Comparison of ENCODE assay signal across 8 mouse cellular contexts in genomic region chr19:55253239-55253569, GRCm38 (mm10). TPM values are rescaled to one million over a fixed set of nuclear protein-coding genes. Genes with fewer than 3 reads are reported as not detected.
DNase-seq lines count a peak whose midpoint lies in the region; ATAC-seq and TF ChIP-seq lines count a peak whose summit lies in the region.

No protein-coding gene starts in this region.

- ATAC-seq in limb, embryonic 14.5 days (ENCODE audit: low FRiP score, low read depth), result no peak
- peak; percentile 31; the same call in 1 of the 2 replicates for ATAC-seq in neural tube, embryonic 14.5 days (ENCODE audit: low read depth)
- ATAC-seq in cerebellum, adult (ENCODE audit: insufficient number of reproducible peaks, low FRiP score, low TSS enrichment), result no peak; the same call in 1 of the 2 replicates

- intact Hi-C loops in gastrocnemius, postnatal 14 days (cut with DNase I; ENCODE audit: low total_unique reads), result no loop called here

- peak overlapping the region; percentile 54 for H3K4me3 ChIP-seq in limb, embryonic 14.5 days (replicated peaks; ENCODE audit: low read length)
- peak overlapping the region; percentile 51 for H3K4me3 ChIP-seq in neural tube, embryonic 14.5 days (ENCODE audit: low read depth, low read length)

- H3K4me2 ChIP-seq in limb, embryonic 14.5 days (replicated peaks; ENCODE audit: low read depth, low read length, severe bottlenecking), result peak overlapping the region; percentile 70
- H3K4me2 ChIP-seq in neural tube, embryonic 14.5 days (ENCODE audit: low read depth, low read length), result peak overlapping the region; percentile 87

- H3K9me3 ChIP-seq in limb, embryonic 14.5 days (ENCODE audit: control insufficient read depth, low read length), result no peaks in the 10 kb centered on the region
- H3K9me3 ChIP-seq in neural tube, embryonic 14.5 days (ENCODE audit: control insufficient read depth, low read length), result no peaks in the 10 kb centered on the region

- TF ChIP-seq POLR2A in limb, embryonic 14.5 days (IDR thresholded peaks at IDR 0.05; ENCODE audit: borderline replicate concordance, extremely low read depth, insufficient read depth, insufficient read length), result no peak

- H3K27ac ChIP-seq in limb, embryonic 14.5 days (replicated peaks; ENCODE audit: low read depth, low read length), result no peak overlapping the region
- no peak overlapping the region for H3K27ac ChIP-seq in neural tube, embryonic 14.5 days (ENCODE audit: low read depth, low read length)

- WGBS in limb, embryonic 14.5 days, result 5% methylated on average over 9 of the region's 9 CpGs
- WGBS in neural tube, embryonic 14.5 days, result 4% methylated on average over 9 of the region's 9 CpGs

- no peaks in the 10 kb centered on the region for H3K36me3 ChIP-seq in limb, embryonic 14.5 days (ENCODE audit: control insufficient read depth, insufficient read depth, low read length)
- no peaks in the 10 kb centered on the region for H3K36me3 ChIP-seq in neural tube, embryonic 14.5 days (ENCODE audit: control insufficient read depth, insufficient read depth, low read length)

- peak; percentile 9 for DNase-seq in gastrocnemius, adult 18-20 months (ENCODE audit: low spot score)
- DNase-seq in gastrocnemius, postnatal 14 days, result no peak
- peak; percentile 31 for DNase-seq in thymus, postnatal 0 days (ENCODE audit: low spot score)
- DNase-seq in thymus, postnatal 36 days, result no peak
- no peak for DNase-seq in limb, embryonic 14.5 days (ENCODE audit: low spot score)
- no peak for DNase-seq in right cerebral cortex, postnatal 4 days

- no peaks in the 10 kb centered on the region for H3K27me3 ChIP-seq in limb, embryonic 14.5 days (ENCODE audit: control insufficient read depth, insufficient read depth, low read length)
- H3K27me3 ChIP-seq in neural tube, embryonic 14.5 days (ENCODE audit: control insufficient read depth, insufficient read depth, low read length), result no peaks in the 10 kb centered on the region

- peak overlapping the region; percentile 55 for H3K9ac ChIP-seq in limb, embryonic 14.5 days (ENCODE audit: low read depth, low read length, severe bottlenecking)
- peak overlapping the region; percentile 59; the same call in 1 of the 2 replicates for H3K9ac ChIP-seq in neural tube, embryonic 14.5 days (replicated peaks; ENCODE audit: low read depth, low read length)

- 0 out of 2 replicates have a peak, but pooled peaks cover 5% of the 10 kb centered on the region for H3K4me1 ChIP-seq in limb, embryonic 14.5 days (ENCODE audit: control insufficient read depth, insufficient read depth, low read length)
- H3K4me1 ChIP-seq in neural tube, embryonic 14.5 days (ENCODE audit: control insufficient read depth, insufficient read depth, low read length), result 0 out of 2 replicates have a peak, but pooled peaks cover 7% of the 10 kb centered on the region

RNA-seq across cellular contexts. Expression of gene Acsl5, which starts 1.5 kb away (rescaled TPM):
- 1 to 10 TPM; 2.7 to 5.1 TPM for total RNA-seq in gastrocnemius, adult 18-20 months (2021)
- total RNA-seq in gastrocnemius, postnatal 14 days (2021), result 1 to 10 TPM; 7.4 to 9.3 TPM
- 72.4 and 83.1 TPM in 2 replicates for polyA plus RNA-seq in thymus, postnatal 0 days (2015; fragmentation: Nextera tagmentation; extraction: Ambion mirVana)
- polyA plus RNA-seq in limb, embryonic 14.5 days (2012; rRNA removed), result 8.5 and 13.6 TPM in 2 replicates
- 32.1 and 42.8 TPM in 2 replicates for polyA plus RNA-seq in limb, embryonic 14.5 days (2014; fragmentation: Nextera tagmentation; extraction: Ambion mirVana)
- 14.6 and 19.7 TPM in 2 replicates for polyA plus RNA-seq in neural tube, embryonic 14.5 days (2014; fragmentation: Nextera tagmentation; extraction: Ambion mirVana)

RNA-seq across cellular contexts. Expression of gene Gucy2g, which starts 12.2 kb away (rescaled TPM):
- under 1 TPM; 0.16 to 0.21 TPM for total RNA-seq in gastrocnemius, adult 18-20 months (2021)
- under 1 TPM; 0.10 to 0.24 TPM for total RNA-seq in gastrocnemius, postnatal 14 days (2021)
- polyA plus RNA-seq in thymus, postnatal 0 days (2015; fragmentation: Nextera tagmentation; extraction: Ambion mirVana), result 0.04 and 0.06 TPM in 2 replicates
- 0.11 and 0.13 TPM in 2 replicates for polyA plus RNA-seq in limb, embryonic 14.5 days (2012; rRNA removed)
- 0.04 TPM in 1 of 2 replicates, not detected in the other for polyA plus RNA-seq in limb, embryonic 14.5 days (2014; fragmentation: Nextera tagmentation; extraction: Ambion mirVana)
- polyA plus RNA-seq in neural tube, embryonic 14.5 days (2014; fragmentation: Nextera tagmentation; extraction: Ambion mirVana), result 0.05 TPM in 1 of 2 replicates, not detected in the other

Comparison
In these comparisons a context has a peak if more than half of its experiments do, and no peak if none do; other contexts are left out.
1. DNase-seq: peak in gastrocnemius, adult 18-20 months (single experiment) and thymus, postnatal 0 days (single experiment); none in gastrocnemius, postnatal 14 days (single experiment), thymus, postnatal 36 days (0 of 2), limb, embryonic 14.5 days (single experiment) and right cerebral cortex, postnatal 4 days (single experiment).